Mouse (Mus musculus) embryonic facial prominence, embryonic 14.5 days (tissue): ENCODE measurements around the gene Usp3. TPM values are rescaled to one million over a fixed set of nuclear protein-coding genes. Genes with fewer than 3 reads are reported as not detected.

ENCODE experiments used
- ATAC-seq: fragments of 200-750 bp; cut with Nextera tagmentation; 2 replicates; pipeline ENCODE4 v1.8.0; 2017; ENCODE audit warnings: low read depth, moderate number of reproducible peaks, moderate TSS enrichment
- DNase-seq: peaks from one replicate; pipeline ENCODE4 v3.0.0-alpha.2; 2015; ENCODE audit warnings: low spot score
- H3K27ac ChIP-seq: fragments of 300-500 bp; sonication (generic); replicated peaks from 2 replicates; pipeline ENCODE4 v1.5.1; 2014; ENCODE audit warnings: low read depth, mild to moderate bottlenecking, low read length, moderate library complexity
- H3K27me3 ChIP-seq: fragments of 300-500 bp; sonication (generic); replicated peaks from 2 replicates; pipeline ENCODE4 v1.6.1; 2014; ENCODE audit warnings: low read length; ENCODE audit not compliant: control insufficient read depth, insufficient read depth
- H3K36me3 ChIP-seq: fragments of 300-500 bp; sonication (generic); 2 replicates; pipeline ENCODE4 v1.6.1; 2014; ENCODE audit warnings: low read length, mixed read lengths; ENCODE audit not compliant: control insufficient read depth, insufficient read depth
- H3K4me1 ChIP-seq: fragments of 300-500 bp; sonication (generic); 2 replicates; pipeline ENCODE4 v1.6.1; 2014; ENCODE audit warnings: antibody characterized with exemption, low read length; ENCODE audit not compliant: control insufficient read depth, insufficient read depth
- H3K4me2 ChIP-seq: fragments of 300-500 bp; sonication (generic); 2 replicates; pipeline ENCODE4 v1.6.1; 2014; ENCODE audit warnings: low read depth, mild to moderate bottlenecking, low read length, moderate library complexity, mixed read lengths
- H3K4me3 ChIP-seq: fragments of 300-500 bp; sonication (generic); 2 replicates; pipeline ENCODE4 v1.5.1; 2014; ENCODE audit warnings: low read depth, mild to moderate bottlenecking, low read length
- H3K9ac ChIP-seq: fragments of 300-500 bp; sonication (generic); 2 replicates; pipeline ENCODE4 v1.6.1; 2014; ENCODE audit warnings: low read depth, mild to moderate bottlenecking, low read length, moderate library complexity, mixed read lengths
- H3K9me3 ChIP-seq: fragments of 300-500 bp; sonication (generic); 2 replicates; pipeline ENCODE4 v1.6.1; 2016; ENCODE audit warnings: low read length; ENCODE audit not compliant: control insufficient read depth
- WGBS: fragments of 180-500 bp; shearing (Covaris S2); extraction: QIAGEN DNeasy Blood & Tissue Kit; methylation state at CpG from one replicate; pipeline ENCODE4 v1.1.7; 2014; 5-methylcytosine and 5-hydroxymethylcytosine counted together
- polyA plus RNA-seq: library from polyadenylated mRNA; unstranded; fragments of >200 nt; fragmentation: Nextera tagmentation; extraction: Ambion mirVana; gene quantifications from 2 replicates; pipeline ENCODE4 v1.2.1, GENCODE M21; 2014

Usp3 gene
- polyA plus RNA-seq, 1 experiment from 2014 or later: 49.6 TPM

DNA sequence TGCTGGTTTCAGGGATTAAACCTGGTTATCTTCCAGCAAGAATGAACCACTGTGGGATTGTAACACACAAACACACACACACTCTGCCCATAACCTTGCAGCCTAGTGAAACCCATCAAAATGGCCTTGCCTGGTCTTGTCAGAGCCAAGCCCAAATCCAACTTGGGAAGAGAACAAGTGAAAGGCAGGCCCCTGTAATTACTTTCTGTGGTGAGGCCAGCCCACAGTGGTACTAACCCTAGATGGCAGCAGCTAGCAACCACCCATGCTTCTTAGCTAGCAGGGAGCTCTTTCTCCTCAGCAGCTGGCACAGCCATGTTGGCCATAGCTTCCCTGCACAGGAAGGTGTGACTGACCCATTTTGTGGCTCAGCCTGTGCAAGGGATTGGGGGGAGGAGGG is 79.8 kb downstream of the Usp3 start:
- 0 out of 2 replicates have a peak overlapping the region, but pooled peaks have one; percentile 94 for H3K27ac ChIP-seq
- H3K36me3 ChIP-seq: peaks cover 42% of the 10 kb centered on the region
- H3K27me3 ChIP-seq: no peaks in the 10 kb centered on the region
- DNase-seq (peak; percentile 78), ATAC-seq (no peak; the same call in 1 of the 2 replicates)
- peaks cover 11% of the 10 kb centered on the region for H3K4me1 ChIP-seq
- H3K9ac ChIP-seq: no peak overlapping the region
- no peak overlapping the region for H3K4me3 ChIP-seq
- H3K9me3 ChIP-seq: no peaks in the 10 kb centered on the region
- H3K4me2 ChIP-seq: peak overlapping the region; percentile 93; the same call in 1 of the 2 replicates

DNA sequence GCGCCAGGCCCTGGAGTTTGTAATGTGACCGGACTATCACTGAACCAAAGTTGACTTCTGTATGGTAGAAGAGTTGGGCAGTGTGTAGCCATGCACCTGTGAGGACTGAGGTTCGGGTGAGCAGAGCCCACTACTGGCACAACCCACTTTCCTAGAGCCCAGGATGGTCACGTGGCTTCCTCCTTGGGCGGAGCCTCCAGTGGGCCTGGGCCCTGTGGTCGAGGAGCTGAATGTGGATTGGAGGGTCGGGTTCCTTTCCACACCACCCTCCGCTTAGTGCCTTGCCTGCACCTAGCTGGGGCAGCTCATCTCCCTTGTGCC is 80.6 kb downstream of the Usp3 start:
- Histone ChIP-seq H3K4me2 (peak overlapping the region; percentile 93), H3K4me3 (peak overlapping the region; percentile 61), H3K27me3 (no peaks in the 10 kb centered on the region), H3K36me3 (peaks cover 38% of the 10 kb centered on the region), H3K27ac (peak overlapping the region; percentile 94), H3K9me3 (no peaks in the 10 kb centered on the region), H3K4me1 (peaks cover 11% of the 10 kb centered on the region), H3K9ac (peak overlapping the region; percentile 86)
- 0% methylated on average over 8 of the region's 8 CpGs for WGBS
- DNase-seq (peak; percentile 96), ATAC-seq (peak; percentile 84)

DNA sequence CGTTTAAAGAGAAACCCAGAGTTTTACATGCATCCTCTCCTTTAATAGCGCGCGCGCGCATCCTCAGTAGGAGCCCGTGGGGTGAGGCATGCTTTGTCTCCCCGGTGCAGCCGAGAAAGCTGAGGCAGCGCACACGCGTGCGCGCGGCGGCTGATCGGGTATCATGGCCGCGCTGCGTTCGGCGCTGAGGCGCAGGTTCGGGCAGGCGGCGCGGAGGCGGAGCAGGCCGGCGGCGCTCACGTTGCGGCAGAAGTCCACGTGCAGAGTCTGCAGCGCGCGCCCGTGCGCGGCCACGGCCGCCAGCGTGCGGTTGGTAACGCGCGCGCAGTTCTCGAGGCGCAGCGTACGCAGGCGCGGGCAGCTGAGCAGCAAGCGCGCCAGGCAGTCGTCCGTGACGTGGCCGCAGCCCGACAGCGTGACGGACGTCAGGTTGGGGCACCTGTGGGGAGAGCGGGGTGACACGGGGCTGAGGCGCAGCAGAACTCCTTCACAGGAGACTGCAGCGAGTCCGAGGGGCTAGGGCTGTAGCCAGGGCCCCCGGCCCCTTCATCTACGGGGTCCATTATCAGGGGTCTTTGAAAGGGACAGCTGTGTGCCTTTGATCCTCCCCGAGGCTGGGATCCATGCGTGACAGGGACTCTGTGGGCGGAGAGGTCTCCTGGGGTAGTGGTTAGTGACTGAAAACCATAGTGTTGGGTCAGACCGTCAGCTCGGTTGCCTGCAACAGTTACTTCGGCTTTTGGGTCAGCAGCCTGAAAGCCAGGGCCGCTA is 81.2 kb downstream of the Usp3 start:
- Histone ChIP-seq H3K4me2 (peak overlapping the region; percentile 93), H3K27ac (peak overlapping the region; percentile 94), H3K9ac (peak overlapping the region; percentile 86), H3K4me1 (peaks cover 11% of the 10 kb centered on the region), H3K36me3 (peaks cover 32% of the 10 kb centered on the region), H3K27me3 (no peaks in the 10 kb centered on the region), H3K9me3 (no peaks in the 10 kb centered on the region), H3K4me3 (peak overlapping the region; percentile 61)
- ATAC-seq (peak; percentile 90), DNase-seq (peak; percentile 97)
- WGBS: under 1% methylated on average over 61 of the region's 78 CpGs

DNA sequence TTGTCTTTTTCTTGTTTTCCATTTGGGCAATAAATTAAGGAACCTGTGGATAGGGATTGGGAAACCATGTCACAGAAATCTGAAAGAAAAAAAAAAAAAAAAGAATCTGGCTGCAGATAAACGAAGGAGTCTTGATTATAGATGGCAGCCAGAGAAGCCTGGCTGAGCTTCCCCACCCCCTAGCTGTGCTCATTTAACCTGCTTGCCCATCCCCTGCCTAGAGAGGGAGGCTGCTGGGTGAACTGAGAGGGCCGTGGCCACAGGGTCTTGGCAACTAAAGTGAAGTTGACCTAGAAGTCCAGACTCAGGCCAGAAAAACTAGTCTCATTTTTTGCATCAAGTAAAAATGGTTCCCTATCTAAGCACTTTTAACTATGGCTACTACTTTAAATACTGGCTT is 82.0 kb downstream of the Usp3 start:
- DNase-seq (peak; percentile 31), ATAC-seq (no peak)
- Histone ChIP-seq H3K4me2 (peak overlapping the region; percentile 93), H3K27ac (peak overlapping the region; percentile 94), H3K27me3 (no peaks in the 10 kb centered on the region), H3K4me1 (peaks cover 11% of the 10 kb centered on the region), H3K9ac (peak overlapping the region; percentile 86), H3K4me3 (peak overlapping the region; percentile 61), H3K36me3 (peaks cover 28% of the 10 kb centered on the region), H3K9me3 (no peaks in the 10 kb centered on the region)
- WGBS: 4% methylated on average over 2 of the region's 2 CpGs

DNA sequence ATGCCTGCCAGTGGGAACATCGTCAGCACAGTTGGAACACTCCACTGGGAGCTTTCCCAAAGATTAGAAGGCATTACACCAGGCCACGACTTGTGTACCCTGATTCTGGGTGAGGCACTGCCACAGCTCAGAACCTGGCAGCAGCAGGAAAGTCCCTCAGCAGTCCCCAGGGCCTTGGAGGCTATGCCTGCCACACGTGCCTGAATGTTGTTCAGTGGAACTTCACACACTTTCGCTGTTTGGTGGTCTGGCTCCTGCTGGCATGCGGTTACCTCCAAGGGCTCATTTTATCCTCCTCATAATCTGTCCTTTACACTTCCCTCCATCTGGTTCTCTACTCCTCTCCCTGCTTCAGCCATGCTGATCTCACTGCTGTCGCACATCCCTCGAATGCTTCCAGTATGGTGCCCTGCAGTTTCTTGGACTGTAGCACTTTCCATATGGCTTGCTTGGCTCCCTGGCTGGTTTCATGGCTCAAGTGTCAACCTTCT is 82.5 kb downstream of the Usp3 start:
- WGBS: 65% methylated on average over 7 of the region's 7 CpGs
- Histone ChIP-seq H3K27me3 (no peaks in the 10 kb centered on the region), H3K9ac (peak overlapping the region; percentile 86; the same call in 1 of the 2 replicates), H3K4me2 (peak overlapping the region; percentile 93; the same call in 1 of the 2 replicates), H3K4me1 (peaks cover 11% of the 10 kb centered on the region), H3K27ac (peak overlapping the region; percentile 94), H3K4me3 (no peak overlapping the region), H3K9me3 (no peaks in the 10 kb centered on the region), H3K36me3 (peaks cover 29% of the 10 kb centered on the region)
- ATAC-seq (no peak), DNase-seq (no peak)

DNA sequence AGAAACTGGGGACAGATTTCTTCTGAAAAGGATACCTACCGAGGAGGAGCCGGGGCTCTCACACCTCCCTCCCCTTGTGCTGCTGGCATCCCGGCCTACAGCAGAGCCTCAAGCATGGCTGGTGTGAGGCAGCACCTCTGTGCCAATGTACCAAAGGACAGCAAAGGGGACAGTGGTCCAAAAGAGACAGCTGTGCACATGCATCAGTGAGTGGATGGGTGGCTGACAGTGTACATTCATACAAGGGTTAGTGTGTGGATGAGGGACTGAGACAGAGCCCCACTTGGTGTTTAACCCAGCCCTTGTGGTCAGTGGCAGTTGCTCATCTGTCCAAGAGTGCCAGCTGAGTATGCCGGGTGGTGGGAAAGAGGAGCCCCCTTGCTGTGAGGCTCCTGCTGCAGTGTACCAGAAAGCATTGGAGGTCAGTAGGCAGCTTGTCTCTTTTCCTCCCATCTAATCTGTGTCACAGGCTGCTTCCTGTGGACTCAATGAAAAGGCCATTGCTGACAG is 84.0 kb downstream of the Usp3 start:
- Histone ChIP-seq H3K4me3 (no peak overlapping the region), H3K9ac (no peak overlapping the region), H3K36me3 (peaks cover 34% of the 10 kb centered on the region), H3K27ac (no peak overlapping the region), H3K27me3 (no peaks in the 10 kb centered on the region), H3K4me1 (peaks cover 11% of the 10 kb centered on the region), H3K4me2 (no peak overlapping the region), H3K9me3 (no peaks in the 10 kb centered on the region)
- DNase-seq (no peak), ATAC-seq (no peak)
- WGBS: 88% methylated on average over 4 of the region's 4 CpGs

DNA sequence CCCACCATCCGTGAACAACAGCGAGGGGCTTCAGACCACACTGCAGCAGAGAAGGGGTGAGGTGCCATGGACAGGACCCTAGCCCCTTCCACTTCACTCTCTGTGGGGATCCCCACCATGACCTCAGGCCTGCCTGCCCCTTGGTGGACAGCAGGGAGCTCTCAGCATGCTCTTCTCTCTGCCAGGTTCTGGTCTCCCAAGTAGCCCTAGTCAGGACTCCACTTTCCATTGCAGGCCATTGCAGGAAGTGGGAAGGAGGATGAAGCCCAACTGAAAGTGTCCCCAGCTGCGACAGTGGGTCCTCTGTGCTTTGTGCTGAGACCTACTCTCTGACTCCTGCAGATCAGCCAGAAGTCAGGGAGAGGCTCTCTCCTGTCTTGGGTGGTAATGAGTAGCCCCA is 85.3 kb downstream of the Usp3 start:
- Histone ChIP-seq H3K36me3 (peaks cover 34% of the 10 kb centered on the region), H3K4me3 (no peak overlapping the region), H3K9ac (no peak overlapping the region), H3K27ac (no peak overlapping the region), H3K9me3 (no peaks in the 10 kb centered on the region), H3K27me3 (no peaks in the 10 kb centered on the region), H3K4me1 (peaks cover 10% of the 10 kb centered on the region), H3K4me2 (no peak overlapping the region)
- 77% methylated on average over 3 of the region's 3 CpGs for WGBS
- no peak for ATAC-seq
- DNase-seq: no peak

DNA sequence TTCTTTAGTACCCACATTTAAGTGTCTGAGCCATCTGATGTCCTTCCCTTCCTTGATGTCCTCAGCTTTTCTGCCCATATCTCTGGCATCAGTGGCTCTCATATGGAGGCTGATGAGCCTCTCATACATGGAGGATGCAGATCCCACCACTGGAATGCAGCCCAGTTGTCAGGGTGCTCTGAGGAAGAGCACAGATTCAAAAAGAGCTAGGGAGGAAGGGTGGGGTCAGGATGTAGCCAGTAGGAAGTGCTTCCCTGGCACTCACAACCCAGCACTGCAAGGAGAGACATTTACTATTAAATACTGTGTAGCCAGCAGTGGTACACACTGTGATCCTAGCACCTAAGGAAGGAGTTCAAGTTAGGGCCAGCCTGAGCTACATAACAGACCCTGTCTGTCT is 86.5 kb downstream of the Usp3 start:
- ATAC-seq (no peak), DNase-seq (no peak)
- Histone ChIP-seq H3K4me2 (no peak overlapping the region), H3K4me3 (no peak overlapping the region), H3K27ac (no peak overlapping the region), H3K9ac (no peak overlapping the region), H3K4me1 (peaks cover 8% of the 10 kb centered on the region), H3K9me3 (no peaks in the 10 kb centered on the region), H3K36me3 (peaks cover 46% of the 10 kb centered on the region), H3K27me3 (no peaks in the 10 kb centered on the region)

DNA sequence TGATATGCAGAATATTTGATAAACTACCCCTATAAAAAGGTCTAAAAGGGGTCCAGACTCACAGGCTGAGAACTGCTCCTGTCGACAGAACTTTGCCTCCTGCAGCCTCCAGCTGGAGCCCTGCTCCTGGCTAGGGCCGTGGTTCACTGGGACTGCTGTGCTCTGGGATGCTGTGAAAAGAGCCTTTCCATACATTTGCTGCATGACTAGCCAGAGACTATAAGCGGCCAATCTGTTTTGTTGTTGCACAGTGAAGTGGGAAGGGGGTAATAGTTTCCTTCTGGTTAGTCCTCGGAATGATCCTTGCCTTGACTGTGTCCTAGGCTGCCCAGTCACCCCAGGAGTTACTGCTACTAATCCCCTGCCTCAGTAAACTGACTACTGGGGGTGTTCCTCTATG is 86.9 kb downstream of the Usp3 start:
- H3K36me3 ChIP-seq: peaks cover 50% of the 10 kb centered on the region
- 61% methylated on average over 4 of the region's 4 CpGs for WGBS
- H3K27ac ChIP-seq: no peak overlapping the region
- H3K9ac ChIP-seq: no peak overlapping the region
- ATAC-seq (peak; percentile 64; the same call in 1 of the 2 replicates), DNase-seq (peak; percentile 30)
- H3K4me3 ChIP-seq: no peak overlapping the region
- no peaks in the 10 kb centered on the region for H3K9me3 ChIP-seq
- no peaks in the 10 kb centered on the region for H3K27me3 ChIP-seq
- no peak overlapping the region for H3K4me2 ChIP-seq
- H3K4me1 ChIP-seq: peaks cover 8% of the 10 kb centered on the region
